Mouse (Mus musculus) adipocyte (in vitro differentiated cells): ENCODE data around the gene Gm5458.
"Not testable (repeated sequence)": the region's sequence is repeated elsewhere in the genome, so short reads cannot be mapped to it uniquely, and the experiment has no call there.

Source experiments
- DNase-seq: peaks from one replicate; pipeline ENCODE4 v3.0.0-alpha.2; 2016; ENCODE audit warnings: low spot score

The Gm5458 gene

GRCm38 (mm10) chr14:19602481-19602880, at the start of gene Gm5458:
Gm5458 (minus strand) TSS chr14:19602581.
- DNase-seq, result not testable (repeated sequence)

- no peak for DNase-seq
These were observed 43.9 kb upstream of the Gm5458 start for GRCm38 (mm10) chr14:19646232-19646631.

GRCm38 (mm10) chr14:19584804-19585667, 17.3 kb downstream of the Gm5458 start, which contains the start of gene Gm2237:
Gm2237 (minus strand) TSS chr14:19585135.
- not testable (repeated sequence) for DNase-seq

GRCm38 (mm10) chr14:19549863-19550262, 52.5 kb downstream of the Gm5458 start, which contains the start of gene Gm2244:
Gm2244 (minus strand) TSS chr14:19549963.
- not testable (repeated sequence) for DNase-seq
